Mouse (Mus musculus) activated CD4-positive, CD25-positive, alpha-beta regulatory T cell, adult 4 months (primary cell): ENCODE data around the gene Pf4. TPM values are rescaled to one million over a fixed set of nuclear protein-coding genes. Genes with fewer than 3 reads are reported as not detected.
A peak's percentile ranks its signal among the peaks of the same experiment; 100 is the strongest.

Experiments
- ATAC-seq: one replicate; pipeline ENCODE4 v1.8.0; 2017
- polyA plus RNA-seq, 2 experiments: library from polyadenylated mRNA; unstranded; fragments of 100-300 nt; shearing (Covaris generic); gene quantifications; one replicate each; pipeline ENCODE4 v1.2.1; 2017

The Pf4 gene
- not detected for polyA plus RNA-seq

- ATAC-seq: no peak
These were observed at the start of gene Pf4 for GRCm38 (mm10) chr5:90771880-90772653. Pf4 (plus strand) TSS chr5:90772435.

GRCm38 (mm10) chr5:90722656-90723055 is 49.6 kb upstream of the Pf4 start:
- no peak for ATAC-seq

- ATAC-seq: no peak
These were observed 44.0 kb upstream of the Pf4 start for GRCm38 (mm10) chr5:90728254-90728653.

- no peak for ATAC-seq
These were observed 40.8 kb upstream of the Pf4 start for GRCm38 (mm10) chr5:90731480-90731879.

- peak; percentile 71 for ATAC-seq
These were observed 30.2 kb upstream of the Pf4 start for GRCm38 (mm10) chr5:90742029-90742428.

- ATAC-seq: no peak
These were observed 18.3 kb upstream of the Pf4 start for GRCm38 (mm10) chr5:90753934-90754333.

- no peak for ATAC-seq
These were observed 14.1 kb upstream of the Pf4 start for GRCm38 (mm10) chr5:90758020-90758605.

- no peak for ATAC-seq
These were observed 12.9 kb upstream of the Pf4 start, which contains the start of gene Cxcl5 for GRCm38 (mm10) chr5:90759077-90760065. Cxcl5 (plus strand) TSS chr5:90759360.

- no peak for ATAC-seq
These were observed 11.9 kb upstream of the Pf4 start for GRCm38 (mm10) chr5:90760303-90760702.

GRCm38 (mm10) chr5:90760844-90761243 is 11.4 kb upstream of the Pf4 start:
- ATAC-seq: no peak

- no peak for ATAC-seq
These were observed 10.4 kb upstream of the Pf4 start for GRCm38 (mm10) chr5:90761834-90762233.

- ATAC-seq: no peak
These were observed 8.1 kb upstream of the Pf4 start for GRCm38 (mm10) chr5:90763912-90764665.

GRCm38 (mm10) chr5:90765821-90766606 is 6.2 kb upstream of the Pf4 start:
- ATAC-seq: no peak

GRCm38 (mm10) chr5:90768218-90768617 is 4.0 kb upstream of the Pf4 start, which contains the start of gene Ppbp:
Ppbp (plus strand) TSS chr5:90768518.
- ATAC-seq: no peak

GRCm38 (mm10) chr5:90771369-90771768 is 866 bp upstream of the Pf4 start:
- no peak for ATAC-seq

- no peak for ATAC-seq
These were observed 3.3 kb downstream of the Pf4 start for GRCm38 (mm10) chr5:90775562-90775961.

- ATAC-seq: no peak
These were observed 5.4 kb downstream of the Pf4 start for GRCm38 (mm10) chr5:90777621-90778020.

- no peak for ATAC-seq
These were observed 6.6 kb downstream of the Pf4 start for GRCm38 (mm10) chr5:90778856-90779255.

- no peak for ATAC-seq
These were observed 11.5 kb downstream of the Pf4 start for GRCm38 (mm10) chr5:90783697-90784096.

GRCm38 (mm10) chr5:90785659-90786588 is 13.7 kb downstream of the Pf4 start, which contains the start of gene Cxcl3:
Cxcl3 (plus strand) TSS chr5:90786103.
- no peak for ATAC-seq
